In the genomic region with DNA sequence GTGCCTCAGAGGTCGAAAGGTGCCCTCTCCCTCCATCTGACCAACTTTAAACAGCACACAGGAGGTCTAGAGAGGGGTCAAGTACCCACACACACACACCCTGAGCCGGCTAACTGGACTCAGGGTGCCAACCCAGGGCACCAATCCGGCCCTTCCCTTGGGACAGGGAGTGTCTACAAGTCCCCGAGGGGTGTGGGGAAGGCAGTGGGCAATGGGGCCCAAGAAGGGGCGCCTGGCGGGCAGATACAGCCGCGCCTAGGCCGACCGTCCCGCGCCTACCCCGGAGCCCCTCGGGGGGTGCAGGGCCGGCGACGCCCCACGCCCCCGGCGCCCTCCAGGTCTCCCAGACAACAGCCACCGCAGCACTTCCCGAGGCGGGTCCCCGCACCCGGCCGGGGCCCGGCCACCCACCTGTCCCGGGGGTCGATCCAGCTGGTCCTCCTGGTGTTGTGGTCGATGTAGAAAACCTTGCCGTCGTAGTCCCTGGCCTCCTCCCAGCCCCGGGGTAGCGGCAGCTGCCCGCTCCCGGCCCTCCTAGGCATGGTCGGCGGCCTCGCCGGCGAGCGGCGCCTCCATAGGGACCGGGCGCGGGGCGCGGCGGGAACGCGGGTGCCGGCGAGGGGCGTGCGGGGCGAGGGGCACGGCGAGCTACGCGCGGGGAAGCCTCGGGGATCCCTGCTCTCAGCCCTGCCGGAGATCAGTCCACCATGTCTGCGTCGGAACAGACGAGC, we compare ENCODE assay signal across 8 mouse cellular contexts. TPM values are rescaled to one million over a fixed set of nuclear protein-coding genes. Genes with fewer than 3 reads are reported as not detected.
A peak's percentile ranks its signal among the peaks of the same experiment; 100 is the strongest.
DNase-seq lines count a peak whose midpoint lies in the region; ATAC-seq and TF ChIP-seq lines count a peak whose summit lies in the region.

No protein-coding gene starts in this region.

- TF ChIP-seq EP300 in liver, embryonic 14.5 days (IDR thresholded peaks at IDR 0.05; ENCODE audit: low read depth), result no peak

- no peaks in the 10 kb centered on the region for H3K9me3 ChIP-seq in forebrain, embryonic 13.5 days (replicated peaks)
- no peaks in the 10 kb centered on the region for H3K9me3 ChIP-seq in intestine, embryonic 14.5 days (ENCODE audit: control insufficient read depth, low read length)
- no peaks in the 10 kb centered on the region for H3K9me3 ChIP-seq in liver, embryonic 14.5 days (ENCODE audit: control insufficient read depth, low read length)

- H3K4me2 ChIP-seq in forebrain, embryonic 13.5 days, result peak overlapping the region; percentile 93
- H3K4me2 ChIP-seq in intestine, embryonic 14.5 days (ENCODE audit: low read length), result peak overlapping the region; percentile 93
- H3K4me2 ChIP-seq in liver, embryonic 14.5 days (ENCODE audit: low read depth), result peak overlapping the region; percentile 70

- H3K27ac ChIP-seq in forebrain, embryonic 13.5 days, result peak overlapping the region; percentile 66
- peak overlapping the region; percentile 92 for H3K27ac ChIP-seq in intestine, embryonic 14.5 days (ENCODE audit: low read depth)
- H3K27ac ChIP-seq in liver, embryonic 14.5 days, result no peak overlapping the region

- H3K9ac ChIP-seq in forebrain, embryonic 13.5 days, result peak overlapping the region; percentile 82
- peak overlapping the region; percentile 84 for H3K9ac ChIP-seq in intestine, embryonic 14.5 days (ENCODE audit: low read length)
- H3K9ac ChIP-seq in liver, embryonic 14.5 days (replicated peaks), result peak overlapping the region; percentile 56

- H3K36me3 ChIP-seq in forebrain, embryonic 13.5 days (ENCODE audit: poor library complexity, severe bottlenecking), result no peaks in the 10 kb centered on the region
- no peaks in the 10 kb centered on the region for H3K36me3 ChIP-seq in intestine, embryonic 14.5 days (ENCODE audit: control insufficient read depth, insufficient read depth, low read length)
- no peaks in the 10 kb centered on the region for H3K36me3 ChIP-seq in liver, embryonic 14.5 days (replicated peaks; ENCODE audit: control insufficient read depth, insufficient read depth, low read depth)

- peak overlapping the region; percentile 72 for H3K4me3 ChIP-seq in forebrain, embryonic 13.5 days
- peak overlapping the region; percentile 93 for H3K4me3 ChIP-seq in intestine, embryonic 14.5 days (ENCODE audit: low read depth, low read length)
- peak overlapping the region; percentile 54 to 59 for H3K4me3 ChIP-seq in liver, embryonic 14.5 days (ENCODE audit: insufficient read depth in 1 of 2, low read depth in 2 of 2, low read length in 2 of 2)

- ATAC-seq in forebrain, embryonic 13.5 days, result peak; percentile 31
- ATAC-seq in intestine, embryonic 14.5 days (replicated peaks; ENCODE audit: low FRiP score, low TSS enrichment, low read depth), result peak; percentile 29
- peak; percentile 50 for ATAC-seq in liver, embryonic 14.5 days (ENCODE audit: insufficient read depth)

- H3K27me3 ChIP-seq in forebrain, embryonic 13.5 days, result peaks cover 7% of the 10 kb centered on the region; the same call in 1 of the 2 replicates
- H3K27me3 ChIP-seq in intestine, embryonic 14.5 days (replicated peaks; ENCODE audit: control insufficient read depth, insufficient read depth, low read length), result no peaks in the 10 kb centered on the region
- H3K27me3 ChIP-seq in liver, embryonic 14.5 days (ENCODE audit: control insufficient read depth, insufficient read depth, low read length), result 0 out of 2 replicates have a peak, but pooled peaks cover 2% of the 10 kb centered on the region

- WGBS in forebrain, embryonic 13.5 days, result under 1% methylated on average over 58 of the region's 66 CpGs
- WGBS in intestine, embryonic 14.5 days, result under 1% methylated on average over 66 of the region's 66 CpGs
- under 1% methylated on average over 43 of the region's 66 CpGs for WGBS in liver, embryonic 14.5 days (ENCODE audit: insufficient replicate concordance)

- TF ChIP-seq CTCF in liver, embryonic 14.5 days (IDR thresholded peaks at IDR 0.05; ENCODE audit: low read depth), result no peak

- DNase-seq in layer of hippocampus, adult 11-12 months (ENCODE audit: low spot score), result peak; percentile 39
- DNase-seq in layer of hippocampus, postnatal 14 days (ENCODE audit: low spot score in 2 of 2), result no peak
- DNase-seq in R1 (ENCODE audit: low read depth, low spot score), result peak; percentile 41
- DNase-seq in intestine, embryonic 14.5 days (ENCODE audit: low spot score), result peak; percentile 80
- DNase-seq in liver, embryonic 14.5 days (ENCODE audit: low read depth in 3 of 3, low spot score in 3 of 3), result no peak
- peak; percentile 14 for DNase-seq in naive thymus-derived CD4-positive, alpha-beta T cell, adult 2 months (ENCODE audit: low read depth)
- no peak for DNase-seq in ovary, postnatal 36 days (ENCODE audit: low spot score)

- peaks cover 36% of the 10 kb centered on the region for H3K4me1 ChIP-seq in forebrain, embryonic 13.5 days
- peaks cover 24% of the 10 kb centered on the region for H3K4me1 ChIP-seq in intestine, embryonic 14.5 days (replicated peaks; ENCODE audit: control insufficient read depth, insufficient read depth, low read length)
- peaks cover 0 to 8% of the 10 kb centered on the region in 2 experiments; a peak in 2 of 4 replicates for H3K4me1 ChIP-seq in liver, embryonic 14.5 days (replicated peaks; ENCODE audit: control insufficient read depth in 2 of 2, insufficient read depth in 2 of 2, low read length in 1 of 2)

RNA-seq across cellular contexts. Expression of a gene that starts 0.9 kb away (rescaled TPM):
- 10 to 100 TPM; 28.0 to 29.4 TPM for total RNA-seq in layer of hippocampus, postnatal 14 days (2021)
- 3.5 and 4.1 TPM in 2 replicates for polyA plus RNA-seq in forebrain, embryonic 13.5 days (2015; fragmentation: Nextera tagmentation; extraction: Ambion mirVana)
- 10.4 and 10.6 TPM in 2 replicates for polyA plus RNA-seq in intestine, embryonic 14.5 days (2014; fragmentation: Nextera tagmentation; extraction: Ambion mirVana)
- 0.63 and 0.90 TPM in 2 replicates for polyA plus RNA-seq in liver, embryonic 14.5 days (2012; rRNA removed)
- 1.0 TPM in 2 replicates for polyA plus RNA-seq in liver, embryonic 14.5 days (2014; fragmentation: Nextera tagmentation; extraction: Ambion mirVana)

Comparison
In these comparisons a context has a peak if more than half of its experiments do, and no peak if none do; other contexts are left out.
1. DNase-seq: peak in layer of hippocampus, adult 11-12 months (single experiment), R1 (single experiment), intestine, embryonic 14.5 days (single experiment) and naive thymus-derived CD4-positive, alpha-beta T cell, adult 2 months (single experiment); none in layer of hippocampus, postnatal 14 days (0 of 2), liver, embryonic 14.5 days (0 of 3) and ovary, postnatal 36 days (single experiment).
2. Peak in every context shown above with its lines, with median percentiles within 50 percentile points of each other: ATAC-seq, H3K4me2 ChIP-seq, H3K4me3 ChIP-seq and H3K9ac ChIP-seq.